Mouse (Mus musculus): ENCODE results near the gene Fryl. TPM values are rescaled to one million over a fixed set of nuclear protein-coding genes. Genes with fewer than 3 reads are reported as not detected.

The Fryl gene
- total RNA-seq, 1 experiment from 2014 or later: 154 TPM

- no peak for ATAC-seq (replicated peaks; ENCODE audit: insufficient number of reproducible peaks, low FRiP score, low TSS enrichment, poor library complexity, severe bottlenecking)
Measured at GRCm38 (mm10) chr5:73182191-73182590, 74.2 kb downstream of the Fryl start.

- no peak for ATAC-seq (replicated peaks; ENCODE audit: insufficient number of reproducible peaks, low FRiP score, low TSS enrichment, poor library complexity, severe bottlenecking)
Measured at GRCm38 (mm10) chr5:73176294-73176693, 80.1 kb downstream of the Fryl start.

- ATAC-seq (replicated peaks; ENCODE audit: insufficient number of reproducible peaks, low FRiP score, low TSS enrichment, poor library complexity, severe bottlenecking): no peak
Measured at GRCm38 (mm10) chr5:73175377-73176147, 80.9 kb downstream of the Fryl start.

- ATAC-seq (replicated peaks; ENCODE audit: insufficient number of reproducible peaks, low FRiP score, low TSS enrichment, poor library complexity, severe bottlenecking): no peak
Measured at GRCm38 (mm10) chr5:73171876-73172480, 84.4 kb downstream of the Fryl start.

DNA sequence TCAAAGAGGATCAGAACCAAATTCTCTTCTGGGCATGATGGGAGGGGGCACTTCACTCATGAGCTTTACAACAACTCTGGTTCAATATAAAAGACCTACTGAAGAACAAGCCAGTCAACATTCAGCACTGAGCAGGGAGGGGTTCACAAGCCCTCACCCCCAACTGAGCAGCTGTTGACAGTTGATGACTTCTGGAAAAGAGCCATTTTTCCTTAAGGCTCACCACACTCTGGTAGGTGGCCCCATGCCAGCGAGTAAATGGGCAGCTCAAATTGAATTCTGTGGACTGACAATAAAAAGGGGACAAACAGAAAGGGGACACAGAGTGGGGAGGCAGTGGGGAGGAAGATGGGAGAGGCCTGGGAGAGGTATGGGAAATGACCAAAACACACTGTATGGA lies 85.2 kb downstream of the Fryl start:
- no peak for ATAC-seq (replicated peaks; ENCODE audit: insufficient number of reproducible peaks, low FRiP score, low TSS enrichment, poor library complexity, severe bottlenecking)

DNA sequence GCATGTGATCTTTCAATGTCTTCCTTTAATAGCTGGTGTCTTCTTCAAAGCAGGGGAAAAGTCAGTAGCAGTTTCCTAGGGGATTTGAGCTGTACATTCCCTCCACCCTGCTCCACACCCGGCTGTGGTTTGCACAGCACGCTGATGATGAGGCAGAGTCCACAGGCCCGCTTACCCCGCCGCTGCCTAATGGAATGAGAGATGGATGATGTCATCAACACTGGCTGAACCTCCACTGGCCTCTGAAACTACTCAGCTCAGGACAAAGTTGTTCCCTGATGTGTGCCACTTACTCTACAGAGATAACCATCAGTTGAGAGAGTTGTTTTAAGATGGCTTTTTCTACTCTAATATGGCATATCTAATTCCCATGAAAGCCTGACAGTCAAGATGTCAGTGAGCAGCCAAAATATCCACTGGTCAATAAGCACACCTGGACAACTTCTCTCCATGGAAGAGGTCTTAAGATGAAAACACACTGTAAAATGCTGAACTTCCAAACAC lies 87.6 kb downstream of the Fryl start:
- ATAC-seq (replicated peaks; ENCODE audit: insufficient number of reproducible peaks, low FRiP score, low TSS enrichment, poor library complexity, severe bottlenecking): no peak

DNA sequence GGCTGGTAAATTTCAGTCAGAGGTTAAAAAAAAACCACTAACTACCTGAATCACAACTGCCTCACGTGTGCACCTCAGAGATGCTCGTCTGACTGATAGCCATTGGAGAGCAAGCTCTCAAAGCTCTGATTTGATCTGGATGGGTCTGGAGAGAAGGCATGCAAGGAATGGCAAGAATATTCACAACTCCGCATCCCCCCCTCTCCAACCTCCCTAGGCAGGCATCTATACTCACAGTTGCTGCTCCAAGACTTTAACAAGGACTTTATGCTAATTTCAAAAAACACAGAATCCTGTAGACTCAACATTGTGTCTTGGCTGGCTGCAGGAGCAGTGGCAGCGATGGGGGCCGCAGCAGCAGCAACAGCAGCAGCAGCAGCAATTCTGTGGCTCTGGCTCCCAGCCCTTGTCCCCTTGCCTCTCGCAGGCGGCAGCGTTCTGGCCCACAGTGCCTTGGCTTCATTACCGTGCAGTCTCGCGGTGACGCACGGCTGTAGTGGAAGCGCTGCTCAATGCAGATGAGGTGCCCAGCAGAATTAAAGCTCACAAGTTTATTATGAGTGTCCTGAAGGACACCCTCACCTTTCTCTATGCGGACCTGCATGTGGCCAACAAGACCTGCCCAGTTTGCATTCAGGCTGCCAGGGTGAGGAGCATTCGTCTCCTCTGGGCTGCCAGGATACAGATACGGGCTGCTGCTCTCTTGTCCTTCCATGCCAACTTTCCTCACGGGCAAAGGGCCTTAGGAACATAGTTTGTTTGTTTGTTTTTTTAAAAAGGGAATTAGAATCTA lies 88.2 kb downstream of the Fryl start:
- no peak for ATAC-seq (replicated peaks; ENCODE audit: insufficient number of reproducible peaks, low FRiP score, low TSS enrichment, poor library complexity, severe bottlenecking)

DNA sequence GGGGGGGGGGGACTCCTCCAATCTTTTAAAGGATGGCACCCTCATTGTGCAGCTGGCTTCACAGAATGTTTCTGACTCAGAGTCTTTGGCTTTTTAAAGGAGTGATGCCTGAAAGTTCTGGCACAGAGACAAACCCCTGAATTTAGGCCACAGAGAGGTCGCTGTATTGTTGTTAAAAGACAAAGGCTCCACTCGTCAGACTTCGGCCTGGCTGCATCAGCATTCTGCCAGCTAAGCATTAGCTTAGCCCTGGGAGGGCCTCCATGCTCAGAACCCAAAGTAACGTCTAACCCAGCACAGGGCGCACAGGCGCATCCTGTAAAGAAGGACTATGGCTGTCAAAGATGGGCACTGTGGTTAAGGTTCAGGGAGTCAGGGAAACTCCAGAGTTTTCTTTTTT lies 92.4 kb downstream of the Fryl start:
- ATAC-seq (replicated peaks; ENCODE audit: insufficient number of reproducible peaks, low FRiP score, low TSS enrichment, poor library complexity, severe bottlenecking): no peak

GRCm38 (mm10) chr5:73162492-73162891 lies 93.9 kb downstream of the Fryl start:
- no peak for ATAC-seq (replicated peaks; ENCODE audit: insufficient number of reproducible peaks, low FRiP score, low TSS enrichment, poor library complexity, severe bottlenecking)

DNA sequence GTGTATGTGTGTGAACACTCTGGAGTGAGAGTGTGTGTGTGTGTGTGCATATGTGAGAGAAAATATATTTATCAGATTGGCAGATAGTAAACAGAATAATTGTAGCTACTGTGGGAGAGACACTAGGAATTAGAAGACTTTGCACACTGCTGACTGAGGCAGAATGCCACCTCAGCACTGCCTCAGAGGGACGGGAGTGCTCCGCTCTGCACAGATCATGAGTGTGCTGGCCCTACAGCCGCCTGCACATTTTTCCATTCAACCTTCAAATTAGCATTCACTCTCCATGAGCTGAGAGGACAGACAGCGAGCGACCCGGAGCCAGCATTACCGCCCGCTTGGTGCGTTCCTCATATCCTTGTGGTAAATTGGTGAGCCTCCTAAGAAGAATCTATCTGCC lies 96.0 kb downstream of the Fryl start:
- ATAC-seq (replicated peaks; ENCODE audit: insufficient number of reproducible peaks, low FRiP score, low TSS enrichment, poor library complexity, severe bottlenecking): no peak

DNA sequence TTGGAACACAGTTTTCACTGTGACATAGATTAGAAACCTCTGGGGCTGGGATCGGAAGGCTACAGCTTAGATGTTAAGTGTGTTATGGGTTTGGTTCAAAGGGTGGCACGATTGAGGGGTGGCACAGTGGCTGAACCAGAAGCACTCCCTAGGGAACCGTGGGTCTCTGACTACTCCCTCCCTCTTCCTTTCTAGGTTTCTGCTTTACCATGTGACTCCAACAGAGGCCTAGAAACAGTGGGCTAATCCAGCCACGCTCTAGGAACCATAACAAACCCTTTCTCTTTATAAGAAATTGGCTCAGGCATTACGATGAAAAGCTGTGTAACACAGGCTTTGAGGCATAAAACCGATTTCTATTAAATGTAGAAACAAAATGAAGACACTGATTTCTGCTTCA lies 98.9 kb downstream of the Fryl start:
- ATAC-seq (replicated peaks; ENCODE audit: insufficient number of reproducible peaks, low FRiP score, low TSS enrichment, poor library complexity, severe bottlenecking): no peak

DNA sequence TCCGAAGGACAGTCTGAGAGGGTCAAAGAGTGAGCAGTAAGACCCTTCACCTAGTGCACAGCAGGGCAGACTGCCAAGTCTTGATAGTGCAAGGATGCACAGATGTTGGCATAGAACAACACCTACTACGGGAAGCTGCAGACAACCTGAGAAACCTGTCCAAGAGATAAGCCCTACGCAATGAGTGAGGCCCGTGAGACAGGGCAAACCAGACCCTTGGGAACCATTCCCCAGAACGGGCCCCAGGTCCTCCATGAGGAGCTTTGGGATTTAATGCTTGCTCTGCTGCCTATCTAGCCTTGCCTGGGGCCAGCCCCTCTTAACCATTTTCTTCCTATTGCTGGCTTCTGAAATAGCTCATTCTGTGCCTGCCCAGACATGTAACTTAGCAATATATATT lies 99.4 kb downstream of the Fryl start:
- ATAC-seq (replicated peaks; ENCODE audit: insufficient number of reproducible peaks, low FRiP score, low TSS enrichment, poor library complexity, severe bottlenecking): no peak

DNA sequence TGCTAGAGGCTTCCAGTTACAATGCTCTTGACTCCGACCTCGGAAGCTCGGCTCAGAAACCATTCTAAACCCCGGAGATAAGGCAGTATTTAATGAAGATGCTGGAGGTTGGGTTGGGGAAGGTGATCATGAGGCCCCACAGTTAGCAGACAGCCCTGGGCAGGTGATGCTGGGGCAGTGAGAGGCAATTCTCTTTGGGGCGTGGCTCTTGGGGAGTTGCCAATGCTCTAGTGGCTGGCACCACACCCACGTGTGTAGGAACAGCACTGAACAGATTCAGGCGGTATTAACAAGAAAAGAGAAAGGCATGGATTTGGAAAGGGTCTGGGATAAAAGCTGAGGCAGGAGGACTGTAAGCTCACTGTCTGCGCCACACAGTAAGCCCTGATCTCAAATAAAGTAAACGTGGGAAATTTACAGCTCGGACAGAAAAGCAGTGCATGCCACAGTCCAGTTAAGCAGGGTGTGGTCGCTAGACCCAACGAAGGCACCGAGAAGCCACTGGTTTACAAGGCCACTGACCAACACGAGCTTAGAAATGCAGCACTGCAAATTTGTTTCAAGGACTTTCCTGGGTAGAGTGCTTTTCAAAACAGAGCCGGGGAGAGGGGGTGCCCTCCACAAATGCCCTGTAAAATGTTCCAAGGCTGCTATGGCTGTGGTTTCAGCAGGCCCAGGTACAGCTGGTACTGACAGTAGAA lies 100.0 kb downstream of the Fryl start:
- ATAC-seq (replicated peaks; ENCODE audit: insufficient number of reproducible peaks, low FRiP score, low TSS enrichment, poor library complexity, severe bottlenecking): no peak

DNA sequence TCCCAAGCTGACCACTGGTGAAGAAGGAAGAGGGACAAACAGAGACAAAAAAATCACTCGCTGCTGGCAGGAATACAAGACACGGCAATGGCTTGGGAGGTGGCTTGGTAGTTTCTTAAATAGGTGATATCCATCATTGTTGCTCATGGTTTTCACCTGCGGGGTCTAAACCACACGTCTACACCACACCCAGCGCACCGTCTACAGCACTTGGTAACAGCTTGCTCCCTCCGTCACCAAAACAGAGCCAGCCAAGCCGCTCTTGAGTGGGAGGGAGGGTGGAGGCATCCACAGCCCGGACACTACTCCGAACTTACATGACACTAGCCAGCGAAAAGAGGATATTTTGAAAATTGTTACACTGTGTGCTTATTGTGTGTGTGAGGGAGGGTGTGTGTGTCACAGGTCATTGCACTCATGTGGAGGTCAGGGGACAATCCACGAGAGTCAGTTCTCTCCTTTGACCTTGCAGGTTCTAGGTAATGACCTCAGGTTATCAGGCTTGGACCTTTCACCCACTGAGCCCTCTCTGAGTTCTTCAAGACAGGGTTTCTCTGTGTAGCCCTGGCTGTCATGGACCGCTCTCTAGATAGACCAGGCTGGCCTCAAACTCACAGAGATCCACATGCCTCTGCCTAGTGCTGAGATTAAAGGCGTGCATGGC lies 102.5 kb downstream of the Fryl start:
- ATAC-seq (replicated peaks; ENCODE audit: insufficient number of reproducible peaks, low FRiP score, low TSS enrichment, poor library complexity, severe bottlenecking): no peak

DNA sequence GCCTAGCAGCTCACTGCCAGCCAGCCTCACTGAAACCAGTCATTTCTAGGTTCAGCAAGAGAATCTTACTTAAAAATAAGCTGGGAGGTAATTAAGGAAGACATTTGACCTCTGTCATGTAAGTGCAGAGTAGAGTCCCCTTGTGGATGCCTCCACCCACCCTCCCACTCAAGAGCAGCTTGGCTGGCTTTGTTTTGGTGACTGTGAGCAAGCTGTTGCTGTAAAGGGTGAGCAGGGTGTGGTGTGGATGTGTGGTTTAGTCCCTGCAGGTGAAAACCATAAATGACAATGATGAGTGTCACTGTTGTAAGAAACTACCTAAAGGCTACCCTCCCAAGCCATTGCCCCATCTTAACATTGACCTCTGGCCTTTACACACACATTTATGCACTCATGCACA lies 104.2 kb downstream of the Fryl start:
- ATAC-seq (replicated peaks; ENCODE audit: insufficient number of reproducible peaks, low FRiP score, low TSS enrichment, poor library complexity, severe bottlenecking): no peak

GRCm38 (mm10) chr5:73150877-73151445 lies 105.5 kb downstream of the Fryl start:
- no peak for ATAC-seq (replicated peaks; ENCODE audit: insufficient number of reproducible peaks, low FRiP score, low TSS enrichment, poor library complexity, severe bottlenecking)

DNA sequence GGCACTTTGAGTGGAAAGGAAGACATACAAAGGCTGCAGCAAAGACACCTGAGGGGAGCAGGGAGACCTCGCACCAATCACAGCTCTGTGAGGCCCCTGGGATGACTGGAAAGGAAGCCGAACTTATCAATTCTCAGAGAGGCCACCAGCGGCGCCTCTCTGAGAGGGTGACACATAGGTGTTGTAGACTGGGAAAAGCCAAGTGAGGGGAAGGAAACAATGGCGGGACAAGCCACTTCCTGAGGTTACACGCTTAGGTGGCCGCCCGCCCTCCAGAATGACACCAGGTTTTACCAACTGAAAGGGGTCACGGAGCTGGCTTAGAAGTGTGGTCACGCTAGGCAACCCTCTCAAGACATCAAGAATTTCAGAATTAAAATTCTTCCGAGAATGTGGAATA lies 111.4 kb downstream of the Fryl start:
- no peak for ATAC-seq (replicated peaks; ENCODE audit: insufficient number of reproducible peaks, low FRiP score, low TSS enrichment, poor library complexity, severe bottlenecking)

DNA sequence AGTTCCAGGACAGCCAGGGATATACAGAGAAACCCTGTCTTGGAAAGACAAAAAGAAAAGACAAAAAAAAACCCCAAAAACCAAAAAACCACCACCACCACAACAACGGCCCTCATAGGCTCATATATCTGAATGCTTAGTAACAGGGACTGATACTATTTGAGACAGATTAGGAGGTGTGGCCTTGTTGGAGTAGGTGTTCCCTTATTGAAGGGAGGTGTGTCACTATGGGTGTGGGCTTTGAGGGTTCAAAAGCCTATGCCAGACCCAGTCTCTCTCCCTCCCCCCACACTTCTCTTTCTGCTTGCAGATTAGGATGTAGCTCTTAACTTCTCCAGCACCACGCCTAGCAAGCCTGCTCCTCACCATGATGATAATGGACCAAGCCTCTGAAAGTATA lies 114.7 kb downstream of the Fryl start:
- ATAC-seq (replicated peaks; ENCODE audit: insufficient number of reproducible peaks, low FRiP score, low TSS enrichment, poor library complexity, severe bottlenecking): no peak
